In genomic region chr2:28335810-28336209, GRCm38 (mm10) we compare ENCODE assay signal across 18 mouse cellular contexts.
DNase-seq lines count a peak whose midpoint lies in the region; ATAC-seq and TF ChIP-seq lines count a peak whose summit lies in the region.
"Had no signal": no experiment of that assay in that cellular context is flagged by ENCODE, and none has a peak within 500 bp of the region (broad histone marks: within the 10 kb centered on the region; RNA-seq: fewer than 3 reads in every experiment).

No protein-coding gene starts in this region.

- H3K9ac ChIP-seq in heart, embryonic 12.5 days: no peak overlapping the region
- H3K9ac ChIP-seq in lung, postnatal 0 days (replicated peaks; ENCODE audit: low read depth): no peak overlapping the region
- no peak overlapping the region for H3K9ac ChIP-seq in forebrain, postnatal 0 days
- H3K9ac ChIP-seq in midbrain, embryonic 16.5 days (ENCODE audit: low read depth, low read length): no peak overlapping the region
- H3K9ac ChIP-seq: limb, embryonic 12.5 days; liver, postnatal 0 days had no signal

- H3K36me3 ChIP-seq in heart, embryonic 10.5 days: no peaks in the 10 kb centered on the region
- no peaks in the 10 kb centered on the region for H3K36me3 ChIP-seq in heart, embryonic 12.5 days
- no peaks in the 10 kb centered on the region for H3K36me3 ChIP-seq in lung, postnatal 0 days (ENCODE audit: insufficient read depth, low read length)
- no peaks in the 10 kb centered on the region for H3K36me3 ChIP-seq in forebrain, postnatal 0 days (ENCODE audit: insufficient read depth)
- no peaks in the 10 kb centered on the region for H3K36me3 ChIP-seq in midbrain, embryonic 16.5 days (ENCODE audit: control insufficient read depth, insufficient read depth, low read length)
- H3K36me3 ChIP-seq: G1E; limb, embryonic 12.5 days had no signal

- H3K27me3 ChIP-seq in heart, embryonic 10.5 days (ENCODE audit: insufficient read depth, poor library complexity, severe bottlenecking): no peaks in the 10 kb centered on the region; the same call in 1 of the 2 replicates
- H3K27me3 ChIP-seq in heart, embryonic 12.5 days (replicated peaks): peaks cover 3% of the 10 kb centered on the region; the same call in 1 of the 2 replicates
- no peaks in the 10 kb centered on the region for H3K27me3 ChIP-seq in lung, postnatal 0 days (replicated peaks; ENCODE audit: insufficient read depth, low read length)
- H3K27me3 ChIP-seq in forebrain, postnatal 0 days (ENCODE audit: insufficient read depth, low read length): no peaks in the 10 kb centered on the region
- H3K27me3 ChIP-seq in midbrain, embryonic 16.5 days (ENCODE audit: control insufficient read depth, insufficient read depth, low read depth, low read length): no peaks in the 10 kb centered on the region
- H3K27me3 ChIP-seq: limb, embryonic 12.5 days had no signal

- no peaks in the 10 kb centered on the region for H3K9me3 ChIP-seq in heart, embryonic 10.5 days
- no peaks in the 10 kb centered on the region for H3K9me3 ChIP-seq in heart, embryonic 12.5 days (replicated peaks)
- no peaks in the 10 kb centered on the region for H3K9me3 ChIP-seq in lung, postnatal 0 days (ENCODE audit: low read length)
- no peaks in the 10 kb centered on the region for H3K9me3 ChIP-seq in forebrain, postnatal 0 days (ENCODE audit: low read length)
- H3K9me3 ChIP-seq in midbrain, embryonic 16.5 days (replicated peaks; ENCODE audit: control insufficient read depth, low read length, poor library complexity, severe bottlenecking): no peaks in the 10 kb centered on the region
- H3K9me3 ChIP-seq: G1E; limb, embryonic 12.5 days had no signal

- no peak for TF ChIP-seq CTCF in lung, postnatal 0 days (IDR thresholded peaks at IDR 0.05)
- TF ChIP-seq CTCF in forebrain, postnatal 0 days (IDR thresholded peaks at IDR 0.05; ENCODE audit: low read depth): no peak

- H3K4me1 ChIP-seq in heart, embryonic 10.5 days: no peaks in the 10 kb centered on the region
- no peaks in the 10 kb centered on the region for H3K4me1 ChIP-seq in heart, embryonic 12.5 days (replicated peaks)
- no peaks in the 10 kb centered on the region for H3K4me1 ChIP-seq in lung, postnatal 0 days (ENCODE audit: insufficient read depth, low read depth, low read length)
- H3K4me1 ChIP-seq in forebrain, postnatal 0 days (ENCODE audit: insufficient read depth): peaks cover 12% of the 10 kb centered on the region; the same call in 1 of the 2 replicates
- peaks cover 25% of the 10 kb centered on the region for H3K4me1 ChIP-seq in midbrain, embryonic 16.5 days (ENCODE audit: control insufficient read depth, insufficient read depth, low read length)
- H3K4me1 ChIP-seq: limb, embryonic 12.5 days had no signal

- H3K4me2 ChIP-seq in heart, embryonic 12.5 days: no peak overlapping the region
- no peak overlapping the region for H3K4me2 ChIP-seq in lung, postnatal 0 days (replicated peaks; ENCODE audit: low read depth, low read length)
- H3K4me2 ChIP-seq in forebrain, postnatal 0 days (ENCODE audit: low read depth): no peak overlapping the region
- H3K4me2 ChIP-seq in midbrain, embryonic 16.5 days (ENCODE audit: low read length): 0 out of 2 replicates have a peak overlapping the region, but pooled peaks have one; percentile 3
- H3K4me2 ChIP-seq: limb, embryonic 12.5 days; liver, embryonic 11.5 days had no signal

- TF ChIP-seq EP300 in lung, postnatal 0 days (IDR thresholded peaks at IDR 0.05): no peak

- H3K27ac ChIP-seq in heart, embryonic 10.5 days: no peak overlapping the region
- H3K27ac ChIP-seq in heart, embryonic 12.5 days (ENCODE audit: poor library complexity, severe bottlenecking): no peak overlapping the region
- no peak overlapping the region for H3K27ac ChIP-seq in lung, postnatal 0 days (ENCODE audit: low read length)
- H3K27ac ChIP-seq in forebrain, postnatal 0 days (ENCODE audit: low read depth, low read length): peak overlapping the region; percentile 6; the same call in 1 of the 2 replicates
- peak overlapping the region; percentile 73 for H3K27ac ChIP-seq in midbrain, embryonic 16.5 days (ENCODE audit: low read length)
- H3K27ac ChIP-seq: limb, embryonic 12.5 days had no signal

- H3K4me3 ChIP-seq in heart, embryonic 10.5 days: no peak overlapping the region
- no peak overlapping the region for H3K4me3 ChIP-seq in heart, embryonic 12.5 days
- H3K4me3 ChIP-seq in lung, postnatal 0 days (ENCODE audit: low read depth, low read length): no peak overlapping the region
- H3K4me3 ChIP-seq in forebrain, postnatal 0 days (ENCODE audit: low read depth, low read length): no peak overlapping the region
- no peak overlapping the region for H3K4me3 ChIP-seq in midbrain, embryonic 16.5 days (ENCODE audit: low read depth, low read length)
- H3K4me3 ChIP-seq: limb, embryonic 12.5 days had no signal

- ATAC-seq in heart, embryonic 12.5 days (ENCODE audit: insufficient number of reproducible peaks, low FRiP score): no peak
- 0 out of 2 replicates have a peak, but pooled peaks have one; percentile 3 for ATAC-seq in lung, postnatal 0 days
- ATAC-seq in forebrain, postnatal 0 days: peak; percentile 10
- ATAC-seq in midbrain, embryonic 16.5 days: peak; percentile 54; the same call in 1 of the 2 replicates
- ATAC-seq: intestine, embryonic 16.5 days; liver, postnatal 0 days; Patski had no signal

- WGBS in heart, embryonic 10.5 days: 56% methylated on average over 3 of the region's 3 CpGs
- 52% methylated on average over 3 of the region's 3 CpGs for WGBS in heart, embryonic 12.5 days
- 60% methylated on average over 3 of the region's 3 CpGs for WGBS in lung, postnatal 0 days
- 47% methylated on average over 3 of the region's 3 CpGs for WGBS in forebrain, postnatal 0 days
- WGBS in midbrain, embryonic 16.5 days: 61% methylated on average over 2 of the region's 3 CpGs

- DNase-seq in heart, embryonic 10.5 days (ENCODE audit: low spot score): peak; percentile 16
- DNase-seq in lung, postnatal 0 days (ENCODE audit: low spot score): no peak
- DNase-seq in lung, postnatal 25 days (ENCODE audit: low spot score): no peak
- DNase-seq in forebrain, postnatal 0 days: no peak
- DNase-seq in yolk sac, embryonic 10.5 days (ENCODE audit: low spot score): no peak
- DNase-seq: B cell, adult 2 months; cerebellum, adult 11-12 months; gastrocnemius, postnatal 25 days; kidney, adult 9 months; kidney, postnatal 14 days; liver, postnatal 0 days had no signal

Comparison
In these comparisons a context has a peak if more than half of its experiments do, and no peak if none do; other contexts are left out.
1. H3K27ac ChIP-seq: peak in forebrain, postnatal 0 days (single experiment) and midbrain, embryonic 16.5 days (single experiment); none in heart, embryonic 10.5 days (single experiment), heart, embryonic 12.5 days (single experiment) and lung, postnatal 0 days (single experiment).